Mouse (Mus musculus) A20 (cell line): Measurements from ENCODE around the gene Lim2.
"Not testable (repeated sequence)": the region's sequence is repeated elsewhere in the genome, so short reads cannot be mapped to it uniquely, and the experiment has no call there.

ENCODE experiments used
- DNase-seq: peaks from one replicate; pipeline ENCODE4 v3.0.0-alpha.2; 2011; ENCODE audit warnings: low read depth, low spot score

The Lim2 gene

GRCm38 (mm10) chr7:43427406-43427805, at the start of gene Lim2:
Lim2 (plus strand) TSS chr7:43427670.
- DNase-seq, result no peak

- DNase-seq, result peak; percentile 61
These were observed 49.2 kb upstream of the Lim2 start for GRCm38 (mm10) chr7:43378226-43378625.

GRCm38 (mm10) chr7:43392349-43393121, 34.9 kb upstream of the Lim2 start:
- DNase-seq, result peak; percentile 93

DNA sequence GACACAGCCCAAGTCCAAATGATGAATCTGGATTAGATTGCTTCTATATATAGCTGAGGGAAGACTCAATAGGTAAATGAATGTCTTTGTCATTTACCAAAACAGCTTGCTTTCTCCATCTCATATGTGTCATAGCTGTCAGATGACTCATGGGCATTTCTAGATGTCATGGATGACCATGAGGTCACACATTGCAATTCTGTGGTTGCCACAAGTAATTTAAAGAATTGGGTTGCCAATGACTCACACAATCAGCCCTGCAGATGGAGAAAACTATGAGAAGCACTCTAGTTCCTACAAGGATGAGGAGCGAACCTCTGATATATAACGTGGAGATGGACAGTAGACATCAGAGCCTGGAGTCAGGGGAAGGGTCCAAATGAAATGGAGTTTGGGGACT, 28.0 kb upstream of the Lim2 start:
- no peak for DNase-seq

GRCm38 (mm10) chr7:43402718-43403117, 24.8 kb upstream of the Lim2 start:
- DNase-seq, result no peak

DNA sequence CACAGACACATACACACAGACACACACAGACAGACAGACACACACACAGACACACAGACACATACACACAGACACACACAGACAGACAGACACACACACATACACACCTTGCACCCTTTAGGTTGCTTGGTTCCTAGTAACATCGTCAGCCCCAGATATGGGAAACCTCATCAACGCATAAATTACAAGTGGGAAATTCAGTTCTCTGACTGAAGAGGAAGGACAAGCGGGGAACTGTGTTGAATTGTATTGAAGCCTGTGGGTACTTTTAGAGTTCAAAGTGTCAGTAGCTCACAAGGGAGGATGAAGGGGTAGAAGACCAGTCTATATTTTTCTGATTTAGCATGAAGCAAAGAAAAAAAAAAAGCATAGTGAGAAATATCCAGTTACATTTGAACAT, 19.9 kb upstream of the Lim2 start:
- DNase-seq, result no peak

- peak; percentile 92 for DNase-seq
These were observed 19.3 kb upstream of the Lim2 start, which contains the start of gene Siglecg for GRCm38 (mm10) chr7:43408131-43408553. Siglecg (plus strand) TSS chr7:43408204.

DNA sequence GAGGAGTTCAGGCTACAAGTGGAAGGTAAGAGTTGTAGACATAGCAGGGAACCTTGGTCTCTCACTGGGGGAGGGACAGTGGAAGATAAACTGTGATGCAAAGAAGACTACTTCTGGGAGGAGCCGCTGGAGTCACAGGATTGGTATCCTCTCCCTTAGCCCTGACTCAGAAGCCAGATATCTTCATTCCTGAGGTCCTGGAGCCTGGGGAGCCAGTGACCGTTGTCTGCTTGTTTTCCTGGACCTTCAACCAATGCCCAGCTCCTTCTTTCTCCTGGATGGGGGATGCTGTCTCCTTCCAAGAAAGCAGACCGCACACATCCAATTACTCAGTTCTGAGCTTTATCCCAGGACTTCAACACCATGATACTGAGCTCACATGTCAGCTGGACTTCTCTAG, 18.4 kb upstream of the Lim2 start:
- DNase-seq, result no peak

GRCm38 (mm10) chr7:43411724-43412123, 15.7 kb upstream of the Lim2 start:
- DNase-seq, result not testable (repeated sequence)

- no peak for DNase-seq
These were observed 10.2 kb upstream of the Lim2 start for GRCm38 (mm10) chr7:43417298-43417697.

GRCm38 (mm10) chr7:43422995-43423617, 4.4 kb upstream of the Lim2 start:
- peak; percentile 74 for DNase-seq

DNA sequence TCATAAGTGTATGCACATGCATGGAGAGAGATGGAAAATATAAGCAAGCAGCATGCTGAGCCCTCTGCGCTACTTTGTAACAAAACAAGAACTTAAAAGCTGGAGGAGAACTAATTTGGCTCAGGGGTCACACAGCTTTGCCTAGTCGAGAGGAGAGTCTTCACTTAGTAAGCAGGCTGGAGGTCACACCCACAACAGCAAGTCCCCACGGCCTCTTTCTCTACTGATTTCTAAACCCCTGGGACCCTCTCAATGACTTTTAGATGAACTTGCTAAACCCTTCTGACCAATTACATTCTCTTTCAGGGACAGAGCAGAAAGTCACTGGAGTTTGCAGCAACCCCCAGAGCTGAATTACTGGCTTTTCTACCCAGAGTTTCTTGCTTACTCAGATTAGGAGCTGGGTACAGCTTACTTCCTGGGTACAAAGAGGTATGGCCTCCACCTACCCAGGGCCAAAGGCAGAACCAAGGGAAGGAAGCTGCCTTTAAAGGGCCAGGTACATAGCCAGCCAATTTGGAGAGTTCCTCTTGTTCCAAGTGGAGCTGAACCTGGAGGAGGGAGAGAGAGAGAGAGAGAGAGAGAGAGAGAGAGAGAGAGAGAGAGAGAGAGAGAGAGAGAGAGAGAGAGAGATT, 3.4 kb upstream of the Lim2 start:
- no peak for DNase-seq

DNA sequence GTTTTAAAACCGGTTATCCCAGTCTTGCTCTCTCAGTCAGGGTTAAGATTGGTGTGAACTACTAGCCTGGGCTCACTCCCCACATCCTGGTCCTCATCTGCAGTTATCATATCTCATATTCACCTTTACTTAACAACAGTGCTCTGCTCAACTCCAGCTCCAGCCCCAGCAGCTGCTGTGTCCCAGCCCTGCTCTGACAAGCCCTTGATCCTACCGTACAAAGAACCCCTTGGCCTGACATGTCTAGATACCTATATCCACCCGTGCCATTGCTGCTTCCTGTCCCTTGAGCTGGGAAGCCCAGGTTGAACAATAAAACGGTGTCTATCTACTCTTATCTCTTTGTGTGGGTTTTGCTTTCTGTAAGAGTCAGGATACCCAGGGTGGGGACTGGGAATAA, 2.0 kb downstream of the Lim2 start:
- no peak for DNase-seq

DNA sequence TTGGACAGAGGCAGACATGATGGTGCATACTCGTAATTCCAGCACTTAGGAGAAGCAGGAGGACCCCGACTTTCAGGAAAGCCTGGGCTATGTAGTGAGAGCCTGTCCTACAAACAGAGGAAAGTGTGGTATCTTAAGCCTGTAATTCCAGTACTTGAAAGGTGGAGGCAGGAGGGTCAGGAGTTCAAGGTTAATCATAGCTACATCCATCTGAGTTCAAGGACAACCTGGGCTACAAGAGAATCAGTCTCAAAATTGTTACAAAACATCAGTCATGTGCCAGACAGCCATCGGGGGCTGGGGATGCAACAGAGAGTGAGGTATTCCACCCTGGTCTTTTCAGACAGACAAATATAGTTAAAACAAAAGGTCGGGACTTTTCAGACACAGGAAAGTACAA, 5.4 kb downstream of the Lim2 start:
- DNase-seq, result no peak

DNA sequence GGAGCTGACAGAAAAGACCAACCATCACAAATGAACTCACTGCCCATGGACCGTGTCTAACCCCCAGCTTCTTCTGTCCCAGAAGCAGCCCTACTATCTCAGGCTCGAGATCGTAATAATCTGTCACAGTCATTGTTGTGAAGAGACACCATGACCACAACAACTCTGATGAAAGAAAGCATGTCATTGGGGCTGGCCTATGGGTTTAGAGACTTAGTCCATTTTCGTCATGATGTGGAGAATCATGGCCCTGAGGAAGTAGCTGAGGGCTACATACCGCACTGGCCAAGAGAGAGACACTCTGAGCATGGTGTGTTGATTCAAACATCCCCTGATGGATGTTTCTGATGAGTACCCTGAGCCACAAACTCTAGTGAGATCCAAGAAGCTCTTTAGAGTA, 7.2 kb downstream of the Lim2 start:
- DNase-seq, result no peak

GRCm38 (mm10) chr7:43436341-43437255, 9.1 kb downstream of the Lim2 start, which contains the start of gene Nkg7:
Nkg7 (plus strand) TSS chr7:43437073.
- no peak for DNase-seq

DNA sequence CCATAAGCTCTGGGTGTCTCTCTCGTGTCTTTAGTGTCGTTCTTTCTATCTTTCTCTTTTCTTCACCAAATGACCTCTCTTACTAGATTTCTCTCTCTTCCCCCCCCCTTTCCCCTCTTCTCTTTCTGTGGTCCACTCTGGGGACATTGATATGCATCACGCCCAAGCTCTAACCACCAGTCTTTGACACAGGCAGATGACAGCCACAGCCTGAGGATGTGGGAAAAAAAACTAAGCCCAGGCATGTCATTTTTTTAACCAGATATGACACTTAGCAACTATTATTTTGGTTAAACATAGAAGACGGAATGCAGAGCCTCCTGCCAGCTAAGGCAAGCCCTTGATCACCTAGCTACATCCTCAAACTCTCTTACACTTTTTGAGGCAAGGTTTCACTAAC, 11.1 kb downstream of the Lim2 start:
- no peak for DNase-seq

GRCm38 (mm10) chr7:43440482-43440881, 13.0 kb downstream of the Lim2 start, which contains the start of gene Cldnd2:
Cldnd2 (plus strand) TSS chr7:43440782.
- no peak for DNase-seq

DNA sequence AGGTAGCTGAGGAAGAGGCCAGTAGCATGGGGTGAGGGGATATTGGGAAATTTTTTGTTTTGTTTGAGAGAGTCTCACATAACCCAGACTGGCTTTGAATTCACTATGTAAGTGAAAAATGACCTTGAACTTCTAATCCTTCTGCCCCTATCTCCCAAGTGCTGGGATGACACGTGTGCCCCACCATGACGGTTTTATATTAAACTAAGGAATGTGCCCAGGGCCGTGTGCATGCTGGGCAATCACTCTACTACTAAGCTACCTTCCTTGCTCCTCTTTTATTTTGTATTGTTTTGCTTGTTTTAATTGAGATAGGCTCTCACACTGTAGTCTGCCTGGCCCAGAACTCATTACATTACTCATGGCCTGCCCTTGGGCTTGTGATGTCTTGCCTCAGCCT, 13.6 kb downstream of the Lim2 start:
- no peak for DNase-seq

DNA sequence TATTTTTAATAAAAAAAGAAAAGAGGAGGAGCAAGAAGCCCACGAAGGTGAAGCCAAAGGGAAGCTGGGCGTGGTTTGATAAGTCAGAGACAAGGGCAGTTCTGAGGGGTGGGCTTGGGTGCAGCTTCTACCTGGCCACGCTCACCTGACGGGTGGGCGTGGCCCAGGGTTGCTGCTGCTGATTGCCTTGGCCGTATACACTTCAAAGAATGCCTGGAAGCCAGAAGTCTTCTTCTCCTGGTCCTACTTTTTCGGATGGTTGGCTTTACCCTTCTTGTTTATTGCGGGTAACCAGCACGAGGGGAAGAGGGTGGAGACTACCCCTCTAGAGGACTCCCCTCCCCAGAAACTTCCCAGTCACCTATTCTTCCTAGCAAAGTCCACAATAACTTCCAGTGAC, 15.2 kb downstream of the Lim2 start:
- DNase-seq, result no peak

GRCm38 (mm10) chr7:43443126-43443916, 15.9 kb downstream of the Lim2 start:
- DNase-seq, result peak; percentile 84
